Mouse (Mus musculus) lung, postnatal 14 days (tissue): ENCODE measurements around the gene Duoxa2.
"Not testable (repeated sequence)": the region's sequence is repeated elsewhere in the genome, so short reads cannot be mapped to it uniquely, and the experiment has no call there.

Source experiments
- DNase-seq: peaks from one replicate; pipeline ENCODE4 v3.0.0; 2021

The Duoxa2 gene

DNA sequence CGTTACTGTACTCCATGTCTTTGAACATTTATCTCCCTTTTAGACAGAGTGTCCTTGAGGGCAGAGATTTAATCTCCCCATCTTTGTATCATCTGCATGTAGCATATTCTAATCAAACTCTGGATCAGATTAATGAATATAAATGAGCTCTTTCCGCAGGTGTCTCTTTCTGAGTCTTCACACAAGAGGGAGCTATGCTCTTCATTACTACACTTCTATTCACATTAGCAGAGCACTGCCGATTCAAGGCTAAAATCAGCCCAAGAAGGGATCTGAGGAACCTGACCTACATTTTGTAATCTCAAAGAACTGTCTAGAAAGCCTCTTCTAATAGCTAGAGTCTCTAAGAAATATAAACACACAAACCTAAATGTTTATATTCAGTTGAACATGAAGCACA lies 10.9 kb downstream of the Duoxa2 start:
- DNase-seq: no peak

- DNase-seq: no peak
Observed at GRCm38 (mm10) chr2:122311561-122311960, 12.9 kb downstream of the Duoxa2 start.

GRCm38 (mm10) chr2:122312722-122313417 lies 14.2 kb downstream of the Duoxa2 start:
- peak; percentile 74 for DNase-seq

- DNase-seq: no peak
Observed at GRCm38 (mm10) chr2:122313536-122313935, 14.8 kb downstream of the Duoxa2 start, which contains the start of gene Duoxa1. Duoxa1 (minus strand) TSS chr2:122313730.

GRCm38 (mm10) chr2:122315372-122315771 lies 16.7 kb downstream of the Duoxa2 start, which contains the start of gene Duox1:
Duox1 (plus strand) TSS chr2:122315672.
- DNase-seq: no peak

- DNase-seq: no peak
Observed at GRCm38 (mm10) chr2:122317384-122317783, 18.7 kb downstream of the Duoxa2 start.

- DNase-seq: no peak
Observed at GRCm38 (mm10) chr2:122323960-122324359, 25.3 kb downstream of the Duoxa2 start.

- DNase-seq: no peak
Observed at GRCm38 (mm10) chr2:122324586-122324985, 25.9 kb downstream of the Duoxa2 start.

DNA sequence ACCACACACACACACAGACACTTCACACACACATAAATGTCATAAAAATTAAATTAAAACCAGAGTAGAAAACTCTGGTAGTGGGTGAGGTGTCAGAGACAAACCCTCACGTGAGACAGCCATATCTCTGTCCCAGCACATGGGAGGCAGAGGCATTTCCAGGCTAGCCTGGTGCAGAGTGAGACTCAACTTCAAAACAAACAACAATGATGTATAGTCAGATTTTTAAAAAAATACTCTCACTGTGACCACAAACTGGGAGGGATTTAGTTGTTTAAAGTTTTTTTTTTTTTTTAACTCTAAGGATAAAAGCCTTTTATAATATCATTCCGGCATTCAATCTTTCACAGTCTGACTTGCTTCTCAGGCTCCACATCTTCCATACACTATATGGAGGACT lies 26.7 kb downstream of the Duoxa2 start:
- no peak for DNase-seq

DNA sequence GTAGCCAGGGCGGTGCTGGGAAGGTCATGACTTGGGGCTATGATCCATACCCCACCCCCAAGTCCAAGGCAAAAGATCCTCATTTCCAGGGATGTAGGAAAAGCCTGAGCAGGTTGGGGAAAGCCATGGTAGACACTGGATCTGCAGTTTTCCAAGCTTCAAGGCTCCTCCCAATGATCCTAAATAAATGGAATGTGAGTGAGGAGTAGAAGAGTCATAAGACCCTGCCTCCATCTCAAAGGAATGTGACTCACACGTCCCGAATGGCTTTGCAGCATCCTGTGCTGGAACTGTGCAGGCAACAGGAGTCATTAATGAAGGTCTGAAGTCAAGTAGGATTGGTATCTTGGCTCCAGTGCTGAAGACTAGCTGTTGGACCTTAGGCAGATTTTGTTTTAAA lies 29.3 kb downstream of the Duoxa2 start:
- no peak for DNase-seq

- not testable (repeated sequence) for DNase-seq
Observed at GRCm38 (mm10) chr2:122330317-122330716, 31.6 kb downstream of the Duoxa2 start.

- no peak for DNase-seq
Observed at GRCm38 (mm10) chr2:122332222-122332621, 33.5 kb downstream of the Duoxa2 start.

DNA sequence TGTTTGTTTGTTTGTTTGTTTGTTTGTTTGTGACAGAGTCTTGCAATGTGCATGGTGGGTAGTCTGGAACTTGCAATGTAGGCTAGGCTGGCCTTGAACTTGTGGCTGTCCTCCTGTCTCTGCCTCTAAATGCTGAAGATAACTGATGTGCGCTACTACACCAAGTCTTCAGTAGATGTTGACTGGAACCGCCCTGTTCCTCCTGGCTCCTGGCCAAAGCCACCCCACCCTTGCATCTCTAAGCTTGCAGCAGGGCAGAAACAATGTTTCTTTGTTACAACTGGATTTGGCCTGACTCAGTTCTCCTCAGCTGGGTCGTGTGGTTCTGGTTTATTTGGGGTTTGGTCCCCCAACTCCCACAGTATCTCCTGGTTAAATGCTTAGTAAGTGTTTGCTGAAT lies 35.5 kb downstream of the Duoxa2 start:
- DNase-seq: peak; percentile 20

- no peak for DNase-seq
Observed at GRCm38 (mm10) chr2:122337291-122337690, 38.6 kb downstream of the Duoxa2 start.

- DNase-seq: no peak
Observed at GRCm38 (mm10) chr2:122345106-122345893, 46.6 kb downstream of the Duoxa2 start.

- not testable (repeated sequence) for DNase-seq
Observed at GRCm38 (mm10) chr2:122346164-122346563, 47.5 kb downstream of the Duoxa2 start.

- no peak for DNase-seq
Observed at GRCm38 (mm10) chr2:122347257-122347656, 48.6 kb downstream of the Duoxa2 start.

- DNase-seq: peak; percentile 90
Observed at GRCm38 (mm10) chr2:122348531-122349131, 49.9 kb downstream of the Duoxa2 start.

DNA sequence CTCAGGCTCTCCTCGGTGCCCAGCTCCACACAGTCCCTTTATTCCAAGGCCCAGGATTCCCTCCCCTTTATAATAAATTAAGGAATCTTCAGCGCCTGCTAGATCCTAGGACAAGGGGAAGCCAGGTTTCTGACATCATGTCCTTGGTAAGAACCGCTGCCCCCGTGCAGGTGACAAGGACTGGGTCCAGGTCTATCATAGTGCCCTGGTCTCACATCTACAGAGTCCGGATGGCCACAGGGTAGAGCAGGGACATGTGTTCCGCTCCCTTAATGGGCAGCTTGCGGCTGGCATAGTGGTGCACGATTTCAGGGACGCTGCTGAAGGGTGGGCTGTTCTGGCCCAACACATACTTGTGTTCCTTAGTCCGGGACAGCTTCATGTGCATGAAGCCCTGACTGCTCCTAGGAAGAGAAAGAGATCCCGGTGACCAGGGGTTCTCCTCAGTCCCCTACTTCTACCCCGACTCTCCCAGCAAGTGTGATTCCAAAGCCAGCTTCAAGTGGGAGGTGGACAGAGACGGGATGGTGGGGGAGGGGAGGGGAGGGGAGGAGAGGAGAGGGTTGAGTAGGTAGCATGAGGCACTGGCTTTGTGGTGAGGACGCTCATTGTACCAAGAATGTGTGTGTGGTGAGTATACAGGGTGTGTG lies 50.6 kb downstream of the Duoxa2 start:
- no peak for DNase-seq

DNA sequence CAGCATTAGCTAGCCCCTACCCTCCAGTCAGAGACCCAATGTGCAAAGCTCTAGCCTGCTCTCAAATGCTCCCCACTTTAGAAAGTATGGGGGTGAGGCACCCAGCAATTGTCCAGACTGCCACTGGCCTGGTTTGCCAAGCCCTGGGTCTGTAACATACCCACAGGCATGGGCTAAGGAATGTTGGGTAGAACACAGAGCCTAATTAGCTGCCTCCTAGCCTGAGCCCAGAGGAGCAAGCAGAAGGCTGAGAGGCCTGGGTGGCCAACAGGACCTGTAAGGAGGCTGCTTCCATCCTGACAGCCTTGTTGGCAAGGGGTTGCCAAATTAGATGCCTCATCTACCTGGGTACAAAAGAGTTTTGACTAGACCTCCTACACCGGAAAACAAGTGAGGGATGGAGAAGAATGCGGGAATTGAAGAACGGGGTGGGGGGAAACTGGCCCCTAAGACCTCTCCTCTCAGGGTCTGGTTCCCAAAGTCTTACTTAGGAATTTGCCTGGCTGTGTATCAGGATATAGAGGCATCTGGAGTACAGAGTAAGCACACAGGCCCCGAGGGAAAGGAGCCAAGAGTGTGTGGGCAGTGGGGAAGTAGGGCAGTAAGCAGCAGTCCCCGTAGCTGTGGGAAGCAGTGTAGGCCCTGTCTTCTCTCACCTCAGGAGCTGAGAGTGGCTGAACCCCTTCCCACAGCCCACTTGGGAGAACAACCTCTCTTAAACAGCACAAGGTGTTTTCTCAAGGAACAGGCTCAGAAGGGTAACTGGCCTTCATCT lies 52.6 kb downstream of the Duoxa2 start:
- no peak for DNase-seq

GRCm38 (mm10) chr2:122351931-122352329 lies 53.2 kb downstream of the Duoxa2 start:
- DNase-seq: no peak
